Mouse (Mus musculus) limb, embryonic 14.5 days (tissue): ENCODE measurements at regions not wholly inside any gene's neighbourhood (a gene's known extent, or its start where the extent isn't known, plus 50 kb on each side); places are given as distances from the start of the nearest gene placed in this dataset.

Experiments used
- ATAC-seq: fragments of 200-750 bp; cut with Nextera tagmentation; 2 replicates; pipeline ENCODE4 v1.8.0; 2017; ENCODE audit warnings: low read depth, moderate number of reproducible peaks, moderate TSS enrichment; ENCODE audit not compliant: low FRiP score
- DNase-seq: peaks from one replicate; pipeline ENCODE4 v3.0.0-alpha.2; 2015; ENCODE audit warnings: low spot score
- H3K27ac ChIP-seq: fragments of 300-500 bp; sonication (generic); replicated peaks from 2 replicates; pipeline ENCODE4 v1.5.1; 2014; ENCODE audit warnings: low read depth, mild to moderate bottlenecking, low read length, moderate library complexity, mixed read lengths
- H3K27me3 ChIP-seq: fragments of 300-500 bp; sonication (generic); 2 replicates; pipeline ENCODE4 v1.6.1; 2014; ENCODE audit warnings: low read length, mixed read lengths; ENCODE audit not compliant: control insufficient read depth, insufficient read depth
- H3K36me3 ChIP-seq: fragments of 300-500 bp; sonication (generic); 2 replicates; pipeline ENCODE4 v1.6.1; 2014; ENCODE audit warnings: mild to moderate bottlenecking, low read length, moderate library complexity, mixed read lengths; ENCODE audit not compliant: control insufficient read depth, insufficient read depth
- H3K4me1 ChIP-seq: fragments of 300-500 bp; sonication (generic); 2 replicates; pipeline ENCODE4 v1.6.1; 2014; ENCODE audit warnings: antibody characterized with exemption, low read length, mixed read lengths; ENCODE audit not compliant: control insufficient read depth, insufficient read depth
- H3K4me2 ChIP-seq: fragments of 300-500 bp; sonication (generic); replicated peaks from 2 replicates; pipeline ENCODE4 v1.6.1; 2014; ENCODE audit warnings: low read depth, mild to moderate bottlenecking, low read length, moderate library complexity; ENCODE audit not compliant: severe bottlenecking
- H3K4me3 ChIP-seq: fragments of 300-500 bp; sonication (generic); replicated peaks from 2 replicates; pipeline ENCODE4 v1.5.1; 2014; ENCODE audit warnings: low read length
- H3K9ac ChIP-seq: fragments of 300-500 bp; sonication (generic); 2 replicates; pipeline ENCODE4 v1.6.1; 2014; ENCODE audit warnings: mild to moderate bottlenecking, low read depth, low read length, moderate library complexity; ENCODE audit not compliant: severe bottlenecking
- H3K9me3 ChIP-seq: fragments of 300-500 bp; sonication (generic); 2 replicates; pipeline ENCODE4 v1.6.1; 2016; ENCODE audit warnings: low read length; ENCODE audit not compliant: control insufficient read depth
- POLR2A ChIP-seq: fragments of 200-500 bp; IDR thresholded peaks from 2 replicates; pipeline ENCODE4 v1.8.0; 2012; ENCODE audit warnings: inconsistent platforms, mild to moderate bottlenecking, moderate library complexity, borderline replicate concordance; ENCODE audit not compliant: insufficient read depth, insufficient read length; ENCODE audit errors: extremely low read depth
- WGBS: fragments of 180-500 bp; shearing (Covaris S2); extraction: QIAGEN DNeasy Blood & Tissue Kit; methylation state at CpG from one replicate; pipeline ENCODE4 v1.1.7; 2014; 5-methylcytosine and 5-hydroxymethylcytosine counted together

DNA sequence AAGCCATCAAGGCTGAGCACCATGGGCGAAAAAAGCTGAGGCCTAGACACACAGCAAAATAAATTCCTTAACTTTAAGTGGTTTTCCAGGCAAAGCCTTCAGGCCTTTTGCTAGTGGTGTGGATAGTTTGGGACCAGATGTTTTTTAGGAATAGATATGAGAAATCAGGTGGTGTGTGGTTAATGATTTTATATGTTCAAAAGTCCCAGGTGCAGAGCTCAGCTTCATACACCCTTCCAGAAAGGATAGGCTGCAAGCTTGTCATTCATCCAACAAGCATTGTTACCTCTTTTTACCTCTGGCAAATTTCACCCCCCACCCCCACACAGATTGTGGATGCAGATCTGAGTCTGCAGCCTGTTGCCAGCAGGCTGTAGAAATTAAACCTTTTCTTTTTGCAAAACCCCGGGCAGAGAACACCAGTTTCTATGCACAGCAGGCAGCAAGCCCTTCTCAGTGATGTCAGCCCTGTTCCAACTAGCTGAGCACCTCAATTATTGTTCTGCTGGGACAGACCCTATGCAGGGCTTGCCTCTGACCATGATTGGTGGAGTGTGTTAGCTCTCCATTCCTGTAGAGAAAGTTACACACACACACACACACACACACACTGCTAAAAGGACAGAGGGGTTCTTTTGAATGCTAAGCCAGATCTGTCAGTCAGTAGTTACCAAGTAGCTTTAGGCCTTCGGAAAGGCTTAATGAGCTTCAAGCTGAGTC is 163.1 kb upstream of the Plxnc1 start:
- WGBS: 33% methylated on average over 3 of the region's 3 CpGs
- no peak overlapping the region for H3K4me3 ChIP-seq
- H3K27me3 ChIP-seq: no peaks in the 10 kb centered on the region
- peak overlapping the region; percentile 78 for H3K27ac ChIP-seq
- H3K9me3 ChIP-seq: no peaks in the 10 kb centered on the region
- no peak overlapping the region for H3K9ac ChIP-seq
- H3K4me2 ChIP-seq: no peak overlapping the region
- peaks cover 9% of the 10 kb centered on the region for H3K4me1 ChIP-seq
- no peaks in the 10 kb centered on the region for H3K36me3 ChIP-seq
- TF ChIP-seq POLR2A: no peak
- ATAC-seq (peak; percentile 88), DNase-seq (peak; percentile 54)

DNA sequence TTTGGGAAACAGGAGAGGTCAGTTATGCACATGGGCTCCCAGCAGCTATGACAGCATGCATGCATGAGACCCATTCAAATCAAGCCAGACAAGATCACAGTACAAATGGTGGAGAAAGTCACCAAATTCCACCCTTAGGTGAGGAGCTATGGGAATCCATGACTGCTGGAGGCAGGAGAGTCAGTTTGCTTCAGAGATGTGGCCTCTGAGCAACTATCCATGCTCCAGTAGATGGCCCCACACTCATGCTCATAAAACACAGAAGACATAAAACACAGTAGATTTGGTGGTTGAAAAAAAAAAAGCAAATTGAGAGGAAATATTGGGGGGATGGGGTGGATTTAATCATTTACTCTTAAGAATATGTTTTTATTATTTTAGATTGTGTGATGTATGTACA is 159.2 kb upstream of the Plxnc1 start:
- H3K27ac ChIP-seq: no peak overlapping the region
- no peak for TF ChIP-seq POLR2A
- H3K36me3 ChIP-seq: no peaks in the 10 kb centered on the region
- DNase-seq: no peak
- no peaks in the 10 kb centered on the region for H3K9me3 ChIP-seq
- ATAC-seq: no peak
- H3K9ac ChIP-seq: no peak overlapping the region
- H3K27me3 ChIP-seq: no peaks in the 10 kb centered on the region
- no peak overlapping the region for H3K4me3 ChIP-seq
- peaks cover 9% of the 10 kb centered on the region for H3K4me1 ChIP-seq
- no peak overlapping the region for H3K4me2 ChIP-seq

DNA sequence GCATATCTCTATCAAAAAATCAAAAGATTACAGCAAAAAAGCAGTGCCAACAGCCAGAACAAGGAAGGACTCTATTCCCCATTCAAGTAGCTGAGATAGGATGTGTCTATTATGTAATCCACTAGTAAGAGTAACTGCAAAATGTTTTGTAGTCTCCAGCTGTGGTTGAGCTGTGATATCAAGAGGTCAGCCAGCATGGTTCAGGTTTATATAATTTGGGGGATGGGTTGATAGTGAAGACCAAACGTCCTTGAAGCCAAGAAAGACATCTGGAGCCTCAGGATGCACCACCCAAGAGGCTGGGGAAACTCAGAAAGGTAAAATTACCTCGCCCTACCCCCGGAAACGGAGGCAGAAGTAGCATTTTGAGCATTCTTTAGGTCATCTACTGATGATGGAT is 158.3 kb upstream of the Plxnc1 start:
- Histone ChIP-seq H3K27ac (no peak overlapping the region), H3K27me3 (no peaks in the 10 kb centered on the region), H3K36me3 (no peaks in the 10 kb centered on the region), H3K4me3 (no peak overlapping the region), H3K4me2 (no peak overlapping the region), H3K9ac (no peak overlapping the region), H3K9me3 (no peaks in the 10 kb centered on the region), H3K4me1 (peaks cover 9% of the 10 kb centered on the region)
- DNase-seq (no peak), ATAC-seq (no peak)
- no peak for TF ChIP-seq POLR2A
- 71% methylated on average over 4 of the region's 4 CpGs for WGBS

DNA sequence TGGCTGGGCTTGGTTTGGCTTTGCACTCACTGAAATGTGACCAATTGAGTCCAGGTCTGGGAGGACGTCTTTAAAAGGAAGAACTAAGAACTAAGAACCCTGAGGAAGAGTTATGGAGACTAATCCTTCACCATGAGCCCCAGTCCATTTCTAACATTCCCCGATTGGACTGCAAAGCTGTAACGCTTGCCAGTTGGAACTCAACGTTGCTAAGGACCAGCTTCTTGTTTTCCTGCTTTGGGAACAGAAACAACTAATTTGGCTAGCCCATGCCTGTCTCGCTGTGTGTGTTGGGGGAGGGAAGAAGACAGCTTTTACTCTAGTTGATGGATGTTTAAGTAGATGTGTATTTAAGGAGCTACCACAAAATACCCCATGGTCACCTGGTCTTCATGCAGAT is 155.3 kb upstream of the Plxnc1 start:
- no peak for TF ChIP-seq POLR2A
- Histone ChIP-seq H3K4me2 (no peak overlapping the region), H3K27ac (no peak overlapping the region), H3K4me1 (no peaks in the 10 kb centered on the region; the same call in 1 of the 2 replicates), H3K36me3 (no peaks in the 10 kb centered on the region), H3K27me3 (no peaks in the 10 kb centered on the region), H3K9me3 (no peaks in the 10 kb centered on the region), H3K9ac (no peak overlapping the region), H3K4me3 (no peak overlapping the region)
- ATAC-seq (no peak), DNase-seq (no peak)
- 64% methylated on average over 5 of the region's 5 CpGs for WGBS

DNA sequence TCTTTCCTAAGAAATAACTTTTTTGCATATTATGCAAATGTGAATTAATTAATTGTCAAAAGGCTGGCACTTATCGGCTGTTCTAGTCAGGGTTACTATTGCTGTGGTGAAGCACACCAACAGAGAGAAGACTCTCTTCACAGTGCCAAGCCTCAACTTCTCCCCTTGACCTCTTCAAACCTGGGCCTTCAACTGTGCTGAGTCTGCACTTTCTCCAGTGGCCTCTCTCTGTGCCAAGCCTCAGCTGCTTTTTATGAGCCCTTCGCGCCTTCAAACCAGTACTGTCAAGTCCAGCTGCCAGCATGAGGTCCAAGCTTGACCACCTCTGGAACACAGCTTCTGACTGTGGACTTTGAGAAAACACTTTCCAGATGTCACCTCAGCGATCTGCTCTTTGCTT is 151.2 kb upstream of the Plxnc1 start:
- Histone ChIP-seq H3K27ac (no peak overlapping the region), H3K4me2 (no peak overlapping the region), H3K9ac (no peak overlapping the region), H3K9me3 (no peaks in the 10 kb centered on the region), H3K36me3 (no peaks in the 10 kb centered on the region), H3K4me3 (no peak overlapping the region), H3K27me3 (no peaks in the 10 kb centered on the region), H3K4me1 (no peaks in the 10 kb centered on the region; the same call in 1 of the 2 replicates)
- no peak for TF ChIP-seq POLR2A
- 51% methylated on average over 4 of the region's 4 CpGs for WGBS
- ATAC-seq: no peak
- no peak for DNase-seq
